ENCODE assay signal across 9 mouse cellular contexts in the genomic region with DNA sequence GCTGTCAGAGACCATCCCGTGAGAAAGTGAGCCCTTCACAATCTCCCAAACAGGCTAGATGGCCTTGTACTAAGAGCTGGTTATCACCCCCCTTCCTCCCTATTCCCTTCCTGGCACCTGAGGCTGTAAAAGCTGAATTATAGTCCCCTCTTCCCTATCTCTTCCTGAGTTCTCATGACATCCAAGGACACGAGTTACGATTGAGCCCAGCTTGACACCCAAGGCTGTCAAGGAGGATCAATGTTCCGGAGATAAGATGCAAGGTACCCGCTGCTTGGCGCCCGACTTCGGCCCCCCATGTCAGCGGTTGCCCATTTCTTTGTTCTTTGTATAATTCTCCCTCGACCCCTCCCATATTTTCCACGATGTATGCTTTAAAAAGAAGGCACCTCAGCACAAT. TPM values are rescaled to one million over a fixed set of nuclear protein-coding genes. Genes with fewer than 3 reads are reported as not detected.
DNase-seq lines count a peak whose midpoint lies in the region; TF ChIP-seq lines count a peak whose summit lies in the region.
"Not testable (repeated sequence)": the region's sequence is repeated elsewhere in the genome, so short reads cannot be mapped to it uniquely, and the experiment has no call there.
"Had no signal": no experiment of that assay in that cellular context is flagged by ENCODE, and none has a peak within 500 bp of the region (broad histone marks: within the 10 kb centered on the region; RNA-seq: fewer than 3 reads in every experiment).

No protein-coding gene starts in this region.

- H3K27ac ChIP-seq in brown adipose tissue, adult 24 weeks (replicated peaks; ENCODE audit: low read depth, low read length) = peak overlapping the region; percentile 84
- peak overlapping the region; percentile 90 for H3K27ac ChIP-seq in testis, adult 2 months (ENCODE audit: control insufficient read depth, insufficient read depth, low read depth, low read length)

- not testable (repeated sequence) for TF ChIP-seq CTCF in testis, adult 2 months (IDR thresholded peaks at IDR 0.05; ENCODE audit: control insufficient read depth, insufficient read depth, insufficient replicate concordance, low read depth, low read length)

- DNase-seq in adrenal gland, adult (ENCODE audit: inconsistent age in 2 of 2, low spot score in 1 of 2) = peak; percentile 68 to 78
- peak; percentile 18 for DNase-seq in adrenal gland, adult 8-10 months
- DNase-seq in adrenal gland, postnatal 14 days = peak; percentile 38
- DNase-seq in heart, adult 11 months = peak; percentile 87

- not testable (repeated sequence) for H3K36me3 ChIP-seq in testis, adult 2 months (ENCODE audit: control insufficient read depth, insufficient read depth, low read length)

- H3K4me3 ChIP-seq in brown adipose tissue, adult 24 weeks (ENCODE audit: insufficient read depth, low read depth, low read length); testis, adult 2 months (ENCODE audit: control insufficient read depth, low read depth, low read length): not testable (repeated sequence)

- not testable (repeated sequence) for H3K4me1 ChIP-seq in brown adipose tissue, adult 24 weeks (ENCODE audit: control insufficient read depth, insufficient read depth, insufficient read length, low read length); testis, adult 2 months (ENCODE audit: control insufficient read depth, insufficient read depth, low read length)

- TF ChIP-seq POLR2A in testis, adult 2 months (IDR thresholded peaks at IDR 0.05; ENCODE audit: control insufficient read depth, low read depth, low read length) = not testable (repeated sequence)

- H3K27me3 ChIP-seq in testis, adult 2 months (ENCODE audit: control insufficient read depth, insufficient read depth, low read length) = not testable (repeated sequence)

RNA-seq across cellular contexts. Expression of a gene that starts 36.6 kb away (rescaled TPM):
- total RNA-seq in adrenal gland, adult 8-10 months (2022) = 1,000 to 10,000 TPM in 2 of 4 experiments, 10 to 100 TPM in 2; 54.3 to 1,242 (median 643) TPM
- 56.6 and 79.4 TPM in 2 replicates for total RNA-seq in adrenal gland, postnatal 14 days (2021)
- polyA plus RNA-seq in brown adipose tissue, adult 24 weeks (2012; ENCODE audit: insufficient read depth, insufficient read length, missing spikeins) = 19.1 and 22.7 TPM in 2 replicates
- polyA plus RNA-seq in testis, adult 2 months (2012; rRNA removed) = 80.3 and 95.7 TPM in 2 replicates
- polyA plus RNA-seq: CD4-positive, CD25-positive, alpha-beta regulatory T cell, adult 4 months; erythroblast, embryonic 14.5 days; G1E had no signal

Comparison
In these comparisons a context has a peak if more than half of its experiments do, and no peak if none do; other contexts are left out.
1. DNase-seq: peak in every context shown above with its lines; median percentile 87 in heart, adult 11 months; 73 in adrenal gland, adult; 38 in adrenal gland, postnatal 14 days; 18 in adrenal gland, adult 8-10 months.